Mouse (Mus musculus) forebrain, embryonic 15.5 days (tissue): ENCODE data around the gene AC129217.1. TPM values are rescaled to one million over a fixed set of nuclear protein-coding genes. Genes with fewer than 3 reads are reported as not detected.
"Not testable (repeated sequence)": the region's sequence is repeated elsewhere in the genome, so short reads cannot be mapped to it uniquely, and the experiment has no call there.

ENCODE experiments used
- ATAC-seq: fragments of 200-750 bp; cut with Nextera tagmentation; replicated peaks from 2 replicates; pipeline ENCODE4 v1.8.0; 2017; ENCODE audit warnings: mild to moderate bottlenecking, moderate TSS enrichment, moderate library complexity
- H3K27ac ChIP-seq: fragments of 300-500 bp; sonication (generic); replicated peaks from 2 replicates; pipeline ENCODE4 v1.5.1; 2015; ENCODE audit warnings: mild to moderate bottlenecking, inconsistent platforms
- H3K27me3 ChIP-seq: fragments of 300-500 bp; sonication (generic); 2 replicates; pipeline ENCODE4 v1.6.1; 2015; ENCODE audit warnings: inconsistent platforms
- H3K36me3 ChIP-seq: fragments of 300-500 bp; sonication (generic); 2 replicates; pipeline ENCODE4 v1.6.1; 2015; ENCODE audit warnings: mild to moderate bottlenecking, inconsistent platforms
- H3K4me1 ChIP-seq: fragments of 300-500 bp; sonication (generic); 2 replicates; pipeline ENCODE4 v1.6.1; 2015; ENCODE audit warnings: inconsistent platforms
- H3K4me2 ChIP-seq: fragments of 300-500 bp; sonication (generic); replicated peaks from 2 replicates; pipeline ENCODE4 v1.6.1; 2015; ENCODE audit warnings: mild to moderate bottlenecking, inconsistent platforms
- H3K4me3 ChIP-seq: fragments of 300-500 bp; sonication (generic); 2 replicates; pipeline ENCODE4 v1.5.1; 2015; ENCODE audit warnings: mild to moderate bottlenecking, inconsistent platforms
- H3K9ac ChIP-seq: fragments of 300-500 bp; sonication (generic); replicated peaks from 2 replicates; pipeline ENCODE4 v1.6.1; 2015; ENCODE audit warnings: mild to moderate bottlenecking, inconsistent platforms
- H3K9me3 ChIP-seq: fragments of 300-500 bp; sonication (generic); 2 replicates; pipeline ENCODE4 v1.6.1; 2016; ENCODE audit warnings: inconsistent platforms
- WGBS: fragments of 180-500 bp; shearing (Covaris S2); methylation state at CpG from one replicate; pipeline ENCODE4 v1.1.7; 2015; ENCODE audit warnings: mixed read lengths; 5-methylcytosine and 5-hydroxymethylcytosine counted together
- polyA plus RNA-seq: library from polyadenylated mRNA; unstranded; fragments of >200 nt; fragmentation: Nextera tagmentation; extraction: Ambion mirVana; gene quantifications from 2 replicates; pipeline ENCODE4 v1.2.1, GENCODE M21; 2015

AC129217.1 gene
- polyA plus RNA-seq, 1 experiment from 2014 or later = not detected

DNA sequence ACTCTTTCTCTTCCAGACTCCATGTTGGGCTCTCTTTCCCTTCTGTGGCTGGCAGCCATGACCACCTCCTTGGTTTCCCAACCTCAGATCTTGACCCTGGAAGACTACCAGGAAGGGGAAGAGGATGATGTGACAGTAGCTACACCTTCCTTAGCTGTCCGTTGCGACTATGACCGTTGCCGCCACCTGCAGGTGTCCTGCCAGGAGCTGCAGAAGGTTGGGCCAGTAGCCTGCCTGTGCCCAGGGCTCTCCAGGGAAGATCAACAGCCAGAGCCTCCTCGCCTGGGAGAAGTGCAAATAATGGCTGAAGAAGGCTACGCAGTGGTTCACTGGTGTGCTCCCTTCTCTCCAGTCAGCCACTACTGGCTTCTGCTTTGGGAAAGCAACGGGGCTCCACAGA is 22.1 kb downstream of the AC129217.1 start:
- WGBS = 45% methylated on average over 7 of the region's 7 CpGs
- Histone ChIP-seq H3K27ac (no peak overlapping the region), H3K36me3 (peaks cover 25% of the 10 kb centered on the region), H3K9ac (no peak overlapping the region), H3K27me3 (no peaks in the 10 kb centered on the region), H3K4me1 (no peaks in the 10 kb centered on the region), H3K4me3 (no peak overlapping the region), H3K9me3 (no peaks in the 10 kb centered on the region), H3K4me2 (no peak overlapping the region)
- ATAC-seq = no peak

GRCm38 (mm10) chr19:8852236-8852928 is 22.8 kb downstream of the AC129217.1 start:
- Histone ChIP-seq H3K27ac (no peak overlapping the region), H3K9ac (no peak overlapping the region), H3K4me1 (no peaks in the 10 kb centered on the region), H3K4me3 (no peak overlapping the region), H3K9me3 (no peaks in the 10 kb centered on the region), H3K27me3 (no peaks in the 10 kb centered on the region), H3K36me3 (peaks cover 18% of the 10 kb centered on the region), H3K4me2 (no peak overlapping the region)
- 61% methylated on average over 10 of the region's 10 CpGs for WGBS
- ATAC-seq = no peak

DNA sequence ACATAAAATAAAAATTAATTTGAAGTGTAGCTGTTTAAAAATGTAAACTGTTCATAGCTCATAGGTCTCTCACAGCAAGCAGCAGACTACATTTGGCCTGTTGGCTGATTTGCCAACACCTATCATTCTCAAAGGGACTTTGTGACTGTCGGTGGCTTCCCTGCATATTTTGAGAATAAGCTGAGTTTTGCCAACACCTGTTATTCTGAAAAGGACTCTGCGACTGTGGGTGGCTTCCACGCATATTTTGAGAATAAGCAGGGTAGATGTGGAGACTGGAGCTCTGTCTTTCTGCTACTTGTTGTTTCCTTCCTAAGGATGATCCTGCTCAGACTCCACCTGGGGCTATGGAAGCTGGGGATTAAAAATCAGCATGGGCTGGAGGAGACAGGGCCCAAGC is 23.5 kb downstream of the AC129217.1 start:
- Histone ChIP-seq H3K27me3 (no peaks in the 10 kb centered on the region), H3K4me3 (no peak overlapping the region), H3K9ac (no peak overlapping the region), H3K9me3 (no peaks in the 10 kb centered on the region), H3K4me1 (no peaks in the 10 kb centered on the region), H3K4me2 (no peak overlapping the region), H3K36me3 (peaks cover 12% of the 10 kb centered on the region), H3K27ac (no peak overlapping the region)
- ATAC-seq = no peak
- WGBS = 82% methylated on average over 3 of the region's 3 CpGs

GRCm38 (mm10) chr19:8857689-8858088 is 28.1 kb downstream of the AC129217.1 start:
- Histone ChIP-seq H3K9me3 (no peaks in the 10 kb centered on the region), H3K4me2 (no peak overlapping the region), H3K36me3 (no peaks in the 10 kb centered on the region), H3K27me3 (no peaks in the 10 kb centered on the region), H3K4me1 (no peaks in the 10 kb centered on the region), H3K9ac (no peak overlapping the region), H3K27ac (no peak overlapping the region), H3K4me3 (no peak overlapping the region)
- ATAC-seq = no peak
- WGBS = 50% methylated on average over 4 of the region's 4 CpGs

GRCm38 (mm10) chr19:8859018-8859417 is 29.4 kb downstream of the AC129217.1 start:
- H3K4me1 ChIP-seq = no peaks in the 10 kb centered on the region
- no peaks in the 10 kb centered on the region for H3K27me3 ChIP-seq
- no peak overlapping the region for H3K9ac ChIP-seq
- H3K36me3 ChIP-seq = no peaks in the 10 kb centered on the region
- H3K27ac ChIP-seq = no peak overlapping the region
- 16% methylated on average over 1 of the region's 1 CpGs for WGBS
- H3K4me3 ChIP-seq = no peak overlapping the region
- no peak overlapping the region for H3K4me2 ChIP-seq
- ATAC-seq = no peak
- H3K9me3 ChIP-seq = no peaks in the 10 kb centered on the region

DNA sequence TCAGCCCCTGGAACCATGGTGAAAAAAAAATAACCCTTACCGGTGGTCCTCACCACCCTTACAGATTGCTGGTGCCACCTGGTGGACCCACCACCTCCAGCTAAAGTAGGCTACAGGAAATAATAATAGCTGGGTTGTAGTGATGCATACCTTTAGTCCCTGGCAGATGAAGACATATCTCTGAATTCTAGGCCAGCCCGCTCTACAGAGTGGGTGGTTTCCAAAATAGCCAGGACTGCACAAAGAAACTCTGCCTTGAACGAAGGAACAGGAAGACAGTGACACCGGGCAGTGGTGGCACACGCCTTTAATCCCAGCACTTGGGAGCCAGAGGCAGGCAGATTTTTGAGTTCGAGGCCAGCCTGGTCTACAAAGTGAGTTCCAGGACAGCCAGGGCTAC is 34.7 kb downstream of the AC129217.1 start:
- Histone ChIP-seq H3K4me3 (no peak overlapping the region), H3K4me2 (no peak overlapping the region), H3K4me1 (no peaks in the 10 kb centered on the region), H3K27ac (no peak overlapping the region), H3K9ac (no peak overlapping the region), H3K9me3 (no peaks in the 10 kb centered on the region), H3K27me3 (no peaks in the 10 kb centered on the region), H3K36me3 (no peaks in the 10 kb centered on the region)
- 84% methylated on average over 6 of the region's 6 CpGs for WGBS
- no peak for ATAC-seq

DNA sequence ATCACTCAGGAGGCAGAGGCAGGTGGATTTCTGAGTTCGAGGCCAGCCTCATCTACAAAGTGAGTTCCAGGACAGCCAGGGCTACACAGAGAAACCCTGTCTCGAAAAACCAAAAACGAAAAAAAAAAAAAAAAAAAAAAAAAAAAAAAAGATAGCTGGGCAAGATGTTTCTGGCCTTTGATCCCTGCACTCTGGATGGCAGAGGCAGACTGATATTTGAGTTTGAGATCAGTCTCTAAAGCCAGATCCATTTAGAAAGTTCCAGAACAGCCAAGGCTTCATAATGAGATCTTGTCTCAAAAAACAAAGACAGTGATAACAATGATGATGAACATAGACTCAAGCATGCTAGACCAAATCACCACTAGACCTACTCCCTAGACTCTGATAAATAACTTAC is 40.8 kb downstream of the AC129217.1 start:
- H3K4me3 ChIP-seq, H3K27ac ChIP-seq, H3K4me2 ChIP-seq, H3K9me3 ChIP-seq, H3K9ac ChIP-seq, H3K27me3 ChIP-seq, ATAC-seq: not testable (repeated sequence)
- H3K4me1 ChIP-seq = peaks cover 18% of the 10 kb centered on the region
- WGBS = 71% methylated on average over 3 of the region's 3 CpGs
- peaks cover 22% of the 10 kb centered on the region for H3K36me3 ChIP-seq

DNA sequence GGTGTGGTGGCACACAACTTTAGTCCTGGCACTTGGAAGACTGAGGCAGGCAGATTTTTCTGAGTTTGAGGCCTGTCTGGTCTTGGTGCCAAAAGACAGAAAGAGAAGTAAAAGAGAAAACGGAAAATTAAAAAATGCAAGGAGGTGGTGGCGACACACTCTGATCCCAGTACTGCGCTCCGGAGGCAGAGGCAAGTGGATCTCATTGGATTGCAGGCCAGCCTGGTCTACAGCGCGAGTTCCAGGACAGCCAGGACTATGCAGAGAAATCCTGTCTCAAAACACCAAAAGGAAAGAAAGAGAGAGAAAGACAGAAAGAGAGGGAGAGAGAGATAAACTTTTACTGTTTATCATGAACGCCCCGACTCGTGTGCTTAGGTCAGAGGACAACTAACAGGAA is 41.3 kb downstream of the AC129217.1 start:
- Histone ChIP-seq H3K4me3 (peak overlapping the region; percentile 70), H3K27me3 (no peaks in the 10 kb centered on the region), H3K4me2 (peak overlapping the region; percentile 91), H3K27ac (peak overlapping the region; percentile 61), H3K9me3 (no peaks in the 10 kb centered on the region), H3K4me1 (peaks cover 18% of the 10 kb centered on the region), H3K9ac (peak overlapping the region; percentile 86), H3K36me3 (peaks cover 27% of the 10 kb centered on the region)
- 57% methylated on average over 9 of the region's 9 CpGs for WGBS
- peak; percentile 53 for ATAC-seq

DNA sequence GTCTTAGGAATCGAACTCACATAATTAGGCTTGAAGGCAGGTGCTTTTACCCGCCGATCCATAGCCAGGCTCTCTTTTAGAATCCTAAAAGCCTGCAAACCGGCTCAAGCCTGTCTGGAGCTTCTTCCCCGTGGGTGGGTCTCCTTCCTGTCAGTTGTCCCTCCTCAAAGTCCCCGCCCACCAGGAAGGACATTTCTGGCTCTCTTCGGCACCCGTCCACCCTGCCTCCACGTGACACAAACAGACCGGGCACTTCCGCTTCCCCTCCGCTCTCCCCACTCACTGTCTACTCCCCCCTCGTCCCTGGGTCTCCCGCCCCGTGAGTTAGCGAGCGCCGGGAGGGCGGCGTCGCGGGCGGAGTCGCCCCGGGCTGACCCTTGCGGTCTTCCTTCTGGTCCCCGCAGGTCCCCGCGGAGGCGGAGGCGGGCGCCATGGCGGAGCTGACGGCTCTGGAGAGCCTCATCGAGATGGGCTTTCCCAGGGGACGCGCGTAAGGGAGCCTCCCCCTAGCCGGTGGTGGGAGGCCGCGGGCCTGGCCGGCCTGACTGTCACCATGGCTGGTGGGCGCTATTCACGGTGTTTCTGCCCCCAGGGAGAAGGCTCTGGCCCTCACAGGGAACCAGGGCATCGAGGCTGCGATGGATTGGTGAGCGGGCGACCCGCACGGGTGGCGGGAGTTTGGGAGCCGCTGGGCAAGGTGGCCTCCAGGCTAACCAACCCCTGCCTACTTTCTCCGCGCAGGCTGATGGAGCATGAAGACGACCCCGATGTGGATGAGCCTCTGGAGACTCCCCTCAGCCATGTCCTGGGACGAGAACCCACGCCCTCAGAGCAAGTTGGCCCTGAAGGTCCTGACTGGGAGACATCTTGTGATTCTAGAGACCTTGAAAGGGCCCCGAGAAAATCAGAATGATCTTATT is 42.0 kb downstream of the AC129217.1 start, which contains the start of gene Ubxn1:
Gene Ubxn1 (plus strand): TSS at position 230 of the 920 bp plus-strand sequence.
- Histone ChIP-seq H3K4me3 (peak within 1 kb of the TSS; percentile 70), H3K9ac (peak within 1 kb of the TSS; percentile 86), H3K27me3 (no peaks in the 10 kb centered on the region), H3K4me2 (peak within 1 kb of the TSS; percentile 91), H3K4me1 (peaks cover 18% of the 10 kb centered on the region), H3K36me3 (peaks cover 32% of the 10 kb centered on the region), H3K9me3 (no peaks in the 10 kb centered on the region), H3K27ac (peak within 1 kb of the TSS; percentile 66)
- 1% methylated on average over 59 of the region's 59 CpGs for WGBS
- ATAC-seq = peak; percentile 97

GRCm38 (mm10) chr19:8872266-8872840 is 42.8 kb downstream of the AC129217.1 start:
- Histone ChIP-seq H3K27ac (no peak overlapping the region), H3K4me2 (peak overlapping the region; percentile 91), H3K9me3 (no peaks in the 10 kb centered on the region), H3K27me3 (no peaks in the 10 kb centered on the region), H3K9ac (peak overlapping the region; percentile 86), H3K4me3 (peak overlapping the region; percentile 70), H3K36me3 (peaks cover 38% of the 10 kb centered on the region), H3K4me1 (peaks cover 18% of the 10 kb centered on the region)
- WGBS = 82% methylated on average over 10 of the region's 10 CpGs
- no peak for ATAC-seq

DNA sequence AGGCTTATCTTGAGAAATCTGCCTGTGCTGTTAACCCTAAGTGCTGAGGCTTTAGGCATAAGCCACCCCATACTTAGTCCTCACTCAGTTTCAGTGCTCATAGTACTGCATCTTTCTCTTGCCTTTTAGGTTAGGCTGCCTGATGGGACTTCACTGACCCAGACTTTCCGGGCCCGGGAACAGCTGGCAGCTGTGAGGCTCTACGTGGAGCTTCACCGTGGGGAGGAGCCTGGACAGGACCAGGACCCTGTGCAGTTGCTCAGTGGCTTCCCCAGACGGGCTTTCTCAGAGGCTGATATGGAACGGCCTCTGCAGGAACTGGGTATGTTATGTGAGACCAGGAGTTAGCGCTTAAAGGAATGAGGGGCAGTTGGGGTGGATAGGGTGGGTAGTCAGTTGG is 45.5 kb downstream of the AC129217.1 start:
- H3K4me3 ChIP-seq = no peak overlapping the region
- peaks cover 26% of the 10 kb centered on the region for H3K4me1 ChIP-seq
- H3K4me2 ChIP-seq = no peak overlapping the region
- no peak overlapping the region for H3K9ac ChIP-seq
- peaks cover 39% of the 10 kb centered on the region for H3K36me3 ChIP-seq
- 97% methylated on average over 7 of the region's 7 CpGs for WGBS
- H3K27me3 ChIP-seq = no peaks in the 10 kb centered on the region
- H3K27ac ChIP-seq = no peak overlapping the region
- H3K9me3 ChIP-seq = no peaks in the 10 kb centered on the region
- ATAC-seq = no peak
